Mouse (Mus musculus) gastrocnemius, adult 18-20 months (tissue): ENCODE measurements around the gene Gm21119. TPM values are rescaled to one million over a fixed set of nuclear protein-coding genes. Genes with fewer than 3 reads are reported as not detected.

Experiments
- DNase-seq: peaks from one replicate; pipeline ENCODE4 v3.0.0; 2021; ENCODE audit warnings: low spot score
- total RNA-seq, 2 experiments: library from RNA; stranded (reverse); gene quantifications; 2 replicates each; pipeline ENCODE4 v1.2.3; 2021

The Gm21119 gene
- total RNA-seq, 2 experiments from 2014 or later = 0.11 to 0.69 TPM

DNA sequence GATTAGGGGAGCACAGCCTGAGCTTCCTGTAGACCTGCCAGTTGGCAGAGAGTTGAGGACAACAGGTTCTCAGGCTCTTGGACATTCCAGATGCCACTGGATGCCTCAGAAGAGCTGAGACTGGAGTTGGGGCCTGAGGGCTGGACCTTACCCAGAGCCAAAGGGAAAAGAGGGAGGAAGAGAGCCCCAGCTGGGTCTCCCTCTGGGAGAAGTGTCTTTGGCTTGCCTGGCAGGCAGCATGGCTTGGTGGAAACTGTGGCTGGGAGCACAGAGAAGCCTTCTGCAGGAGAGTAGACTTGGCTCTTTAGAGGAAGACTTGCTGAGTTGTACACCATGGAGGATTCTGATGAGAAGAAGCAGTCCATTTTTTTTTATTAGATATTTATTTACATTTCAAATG lies 38.3 kb downstream of the Gm21119 start:
- DNase-seq = peak; percentile 37

DNA sequence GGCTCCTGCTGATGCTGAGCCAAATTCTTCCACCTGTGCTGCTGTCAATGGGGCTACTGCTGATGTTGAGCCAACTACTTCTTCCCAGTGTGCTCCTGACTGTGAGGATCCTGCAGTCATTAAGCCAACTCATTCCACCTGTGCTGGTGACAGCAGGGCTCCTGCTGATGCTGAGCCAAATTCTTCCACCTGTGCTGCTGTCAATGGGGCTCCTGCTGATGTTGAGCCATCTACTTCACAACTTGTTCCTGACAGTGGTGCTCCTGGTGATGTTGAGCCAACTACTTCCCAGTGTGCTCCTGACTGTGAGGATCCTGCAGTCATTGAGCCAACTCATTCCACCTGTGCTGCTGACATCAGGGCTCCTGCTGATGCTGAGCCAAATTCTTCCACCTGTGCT lies 63.7 kb downstream of the Gm21119 start:
- peak; percentile 0 for DNase-seq
